Mouse (Mus musculus): ENCODE results near the gene Creb5. TPM values are rescaled to one million over a fixed set of nuclear protein-coding genes. Genes with fewer than 3 reads are reported as not detected.
A peak's percentile ranks its signal among the peaks of the same experiment; 100 is the strongest.

Gene Creb5
- total RNA-seq, 2 experiments from 2014 or later = 2.1 to 3.2 TPM

- no peak for DNase-seq
These were observed 261.2 kb downstream of the Creb5 start for GRCm38 (mm10) chr6:53548236-53548635.

- DNase-seq = no peak
These were observed 262.3 kb downstream of the Creb5 start for GRCm38 (mm10) chr6:53549409-53549808.

GRCm38 (mm10) chr6:53556050-53556449 is 269.0 kb downstream of the Creb5 start:
- peak; percentile 32 to 40 for DNase-seq

GRCm38 (mm10) chr6:53560928-53561327 is 273.9 kb downstream of the Creb5 start:
- DNase-seq = no peak

GRCm38 (mm10) chr6:53562586-53562985 is 275.5 kb downstream of the Creb5 start:
- DNase-seq = no peak

GRCm38 (mm10) chr6:53563546-53564185 is 276.6 kb downstream of the Creb5 start:
- DNase-seq = no peak

- no peak for DNase-seq
These were observed 282.4 kb downstream of the Creb5 start for GRCm38 (mm10) chr6:53569436-53569835.

- no peak for DNase-seq
These were observed 283.8 kb downstream of the Creb5 start for GRCm38 (mm10) chr6:53570906-53571305.

GRCm38 (mm10) chr6:53571571-53572122 is 284.6 kb downstream of the Creb5 start:
- no peak for DNase-seq

- no peak for DNase-seq
These were observed 285.4 kb downstream of the Creb5 start for GRCm38 (mm10) chr6:53572456-53572855.

- DNase-seq = peak; percentile 86 to 88
These were observed 286.1 kb downstream of the Creb5 start for GRCm38 (mm10) chr6:53572979-53573710.

- DNase-seq = no peak
These were observed 286.6 kb downstream of the Creb5 start for GRCm38 (mm10) chr6:53573711-53574065.

- DNase-seq = no peak
These were observed 287.0 kb downstream of the Creb5 start for GRCm38 (mm10) chr6:53574097-53574496.

GRCm38 (mm10) chr6:53575191-53575590 is 288.1 kb downstream of the Creb5 start:
- DNase-seq = no peak

- DNase-seq = no peak
These were observed 288.8 kb downstream of the Creb5 start for GRCm38 (mm10) chr6:53575836-53576235.

GRCm38 (mm10) chr6:53576841-53577240 is 289.8 kb downstream of the Creb5 start:
- DNase-seq = no peak

GRCm38 (mm10) chr6:53577776-53578175 is 290.7 kb downstream of the Creb5 start:
- DNase-seq = no peak

GRCm38 (mm10) chr6:53580346-53580745 is 293.3 kb downstream of the Creb5 start:
- no peak for DNase-seq

- no peak for DNase-seq
These were observed 296.3 kb downstream of the Creb5 start for GRCm38 (mm10) chr6:53583234-53583875.

GRCm38 (mm10) chr6:53584718-53585405 is 297.8 kb downstream of the Creb5 start:
- no peak for DNase-seq

- no peak for DNase-seq
These were observed 302.7 kb downstream of the Creb5 start for GRCm38 (mm10) chr6:53589746-53590145.

- DNase-seq = no peak
These were observed 305.2 kb downstream of the Creb5 start for GRCm38 (mm10) chr6:53592230-53592629.
